Mouse (Mus musculus): ENCODE data around the gene Gap43. TPM values are rescaled to one million over a fixed set of nuclear protein-coding genes. Genes with fewer than 3 reads are reported as not detected.
"Not testable (repeated sequence)": the region's sequence is repeated elsewhere in the genome, so short reads cannot be mapped to it uniquely, and the experiment has no call there.

The Gap43 gene
- total RNA-seq, 2 experiments from 2014 or later, result 1.4 to 2.2 TPM

DNA sequence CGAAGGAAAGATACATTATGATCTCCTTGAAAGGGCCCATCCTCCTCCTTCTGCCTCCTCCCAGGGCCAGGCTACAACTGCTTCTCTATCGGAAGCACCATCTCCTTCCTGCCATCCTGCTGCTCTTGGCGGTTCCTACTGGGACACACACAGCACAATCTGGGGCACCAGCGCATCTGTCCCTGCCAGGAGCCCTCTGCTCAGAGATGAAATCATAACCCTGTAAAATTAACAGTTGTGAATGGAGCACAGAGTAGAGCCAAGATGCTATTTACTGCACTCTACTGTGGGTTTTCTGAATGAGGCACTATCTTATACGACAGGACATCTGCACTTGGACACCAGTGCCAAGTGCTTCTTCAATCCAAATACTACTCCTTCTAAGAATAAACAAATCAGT lies 46.0 kb downstream of the Gap43 start:
- no peak for DNase-seq

DNA sequence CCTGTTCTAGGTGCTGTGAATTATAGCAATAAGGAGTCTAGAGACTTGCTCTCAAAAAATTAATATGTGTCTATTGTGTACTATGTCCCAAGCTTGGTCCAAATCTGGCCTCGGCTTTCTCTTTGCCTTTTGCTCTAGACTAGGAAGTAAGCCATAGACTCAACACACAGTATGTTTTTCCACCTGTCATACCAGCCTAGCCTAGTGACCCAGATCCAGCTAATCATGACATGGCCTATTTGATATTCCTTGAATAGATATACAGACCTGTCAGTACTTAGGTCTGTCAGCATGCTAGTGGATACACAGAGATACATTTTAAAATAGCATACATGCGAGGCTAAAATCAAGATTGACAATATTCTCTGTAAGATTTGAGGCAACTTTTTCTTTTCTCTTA lies 46.4 kb downstream of the Gap43 start:
- DNase-seq, result no peak

DNA sequence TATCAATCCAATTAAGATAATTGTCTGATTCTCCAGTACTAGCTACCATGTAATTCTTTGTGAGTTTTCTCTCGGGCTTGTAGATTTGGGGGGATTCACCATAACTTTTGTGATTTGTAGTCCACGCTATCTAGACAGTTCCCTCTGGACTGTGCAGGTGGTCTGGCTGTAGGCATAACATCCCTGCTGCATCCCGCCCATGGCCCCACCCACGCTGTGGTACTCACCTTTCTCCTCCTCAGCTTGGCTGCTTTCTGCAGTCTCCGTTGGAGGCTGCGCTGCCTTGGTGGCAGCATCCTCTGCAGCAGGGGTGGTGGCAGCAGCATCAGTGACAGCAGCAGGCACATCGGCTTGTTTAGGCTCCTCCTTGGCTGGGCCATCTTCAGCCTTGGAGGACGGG lies 48.9 kb downstream of the Gap43 start:
- no peak for DNase-seq

DNA sequence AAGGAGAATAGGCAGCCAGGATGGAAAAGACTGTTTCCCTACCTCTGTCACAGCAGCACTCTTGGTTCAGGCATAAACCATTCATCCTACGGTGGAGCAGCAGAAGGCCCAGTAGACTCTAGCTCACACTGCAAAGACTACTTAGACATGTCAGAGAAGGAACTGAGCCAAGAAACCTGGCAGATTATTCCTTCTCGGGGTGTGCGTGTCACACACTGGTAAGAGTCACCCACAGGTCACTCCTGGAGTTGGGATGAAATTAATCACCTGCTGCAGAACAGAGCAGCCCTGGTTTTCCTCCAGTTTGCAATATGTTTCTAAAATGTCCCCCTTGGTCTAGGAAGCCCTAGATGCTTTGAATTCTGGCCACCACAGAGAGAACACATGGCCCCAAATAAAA lies 56.4 kb downstream of the Gap43 start:
- DNase-seq, result no peak

DNA sequence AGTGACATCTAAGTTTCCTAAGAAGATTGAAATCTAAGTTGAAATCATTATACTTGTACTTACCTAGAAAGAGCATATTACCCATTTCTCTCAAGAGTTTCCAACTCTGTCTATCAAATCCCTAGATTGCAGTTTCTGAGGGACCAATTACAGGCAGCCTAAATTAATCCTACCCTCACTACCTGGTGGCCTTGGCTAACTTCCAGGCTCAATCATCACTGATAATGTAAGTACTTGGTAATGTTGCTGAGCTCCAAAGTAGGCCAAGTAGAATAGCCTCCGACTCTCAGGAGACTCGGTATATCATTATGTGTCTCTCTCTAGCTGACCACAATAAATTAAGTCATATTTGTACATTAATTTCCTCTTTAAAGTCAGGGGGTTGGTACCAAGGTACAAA lies 62.7 kb downstream of the Gap43 start:
- no peak for DNase-seq

DNA sequence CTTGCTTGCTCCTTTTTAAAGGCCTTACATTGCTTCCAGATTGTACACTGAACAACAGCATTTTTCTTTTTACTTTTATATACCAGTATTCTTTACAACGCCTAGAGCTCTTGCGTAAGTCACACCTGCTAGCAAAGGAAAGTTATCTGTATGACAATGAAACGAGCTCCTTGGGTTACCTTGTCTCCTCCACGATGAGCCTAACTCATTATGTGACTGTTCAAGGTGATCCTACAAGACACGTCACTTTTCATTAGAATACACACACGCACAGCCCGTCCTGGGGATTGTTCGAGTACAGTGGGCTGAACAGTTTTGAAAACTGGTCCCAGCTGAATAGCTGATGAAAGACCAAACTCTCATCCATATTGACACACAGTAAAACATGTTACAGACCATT lies 63.2 kb downstream of the Gap43 start:
- DNase-seq, result no peak

DNA sequence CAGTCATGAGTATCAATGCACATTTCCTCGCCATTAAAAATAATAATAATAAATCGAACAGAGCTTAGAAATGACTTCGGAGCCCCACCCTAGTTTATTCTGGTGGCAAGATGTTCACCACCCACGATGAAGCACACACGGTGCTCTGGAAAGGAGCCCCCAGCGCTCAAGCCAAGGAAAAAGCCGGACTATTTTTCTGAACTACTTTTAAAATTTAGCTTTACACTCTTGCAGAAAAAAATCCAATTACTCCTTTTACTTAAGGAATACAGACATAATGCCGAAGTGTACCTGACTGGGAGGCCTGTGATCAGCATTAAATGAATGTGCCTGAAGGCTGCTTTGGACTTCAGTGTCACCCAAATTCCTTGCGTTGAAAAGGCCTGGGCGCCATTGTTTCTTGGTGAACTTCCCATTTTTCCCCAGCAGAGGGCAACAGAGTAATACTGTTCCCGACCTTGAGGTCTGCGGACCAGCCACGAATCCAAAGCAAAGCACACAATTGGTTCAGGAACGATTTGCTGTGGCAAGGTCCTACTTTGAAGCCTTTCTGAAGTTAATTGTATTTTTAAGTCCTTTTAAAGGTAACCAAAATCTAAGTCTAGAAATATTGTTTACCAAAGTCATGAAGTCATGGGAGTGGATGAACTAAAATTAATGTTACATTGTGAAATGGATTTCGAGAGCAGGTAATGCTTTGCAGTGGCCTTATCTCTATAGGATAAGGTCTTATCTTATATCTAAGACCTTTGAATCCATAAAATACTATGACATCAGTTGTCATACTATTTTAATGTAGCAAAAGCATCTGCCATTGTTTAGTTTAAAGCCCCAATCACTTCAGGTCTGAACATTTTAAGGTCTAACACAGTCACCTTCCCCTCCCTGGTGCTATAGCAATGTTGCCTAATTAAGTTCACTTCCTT lies 64.0 kb downstream of the Gap43 start:
- DNase-seq, result peak; percentile 68 to 73

DNA sequence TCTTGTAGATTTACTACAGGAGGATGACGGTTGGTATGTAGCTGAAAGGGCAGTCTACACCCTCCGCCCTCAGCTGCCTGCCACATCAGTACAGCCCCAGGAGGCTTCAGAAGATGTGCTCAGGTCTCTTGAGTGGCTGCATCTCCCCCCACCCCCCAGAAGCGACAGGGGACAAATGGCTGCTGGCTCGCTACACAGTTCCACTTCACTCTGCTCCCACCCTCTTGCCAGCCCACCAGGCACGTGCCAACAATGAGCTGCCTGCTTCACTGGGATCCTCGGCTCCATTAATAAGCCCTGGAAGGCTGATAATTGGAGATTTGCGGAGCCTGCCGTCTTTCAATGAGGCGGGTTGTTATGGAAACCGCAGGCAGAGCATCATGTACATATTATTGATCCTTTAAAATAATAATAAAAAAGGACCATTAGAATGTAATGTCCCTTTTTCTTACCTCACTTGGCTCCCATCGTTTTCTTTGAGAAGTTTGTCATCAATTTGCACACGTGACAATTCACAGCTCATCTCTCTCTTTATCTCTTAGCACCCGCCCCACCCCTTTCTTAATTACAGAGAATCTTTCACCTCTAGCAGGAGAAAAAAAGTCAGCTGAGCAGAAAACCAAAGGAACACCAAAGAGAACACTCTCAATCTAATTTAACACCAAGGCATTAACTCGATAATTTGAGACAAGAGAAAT lies 64.8 kb downstream of the Gap43 start:
- no peak for DNase-seq

DNA sequence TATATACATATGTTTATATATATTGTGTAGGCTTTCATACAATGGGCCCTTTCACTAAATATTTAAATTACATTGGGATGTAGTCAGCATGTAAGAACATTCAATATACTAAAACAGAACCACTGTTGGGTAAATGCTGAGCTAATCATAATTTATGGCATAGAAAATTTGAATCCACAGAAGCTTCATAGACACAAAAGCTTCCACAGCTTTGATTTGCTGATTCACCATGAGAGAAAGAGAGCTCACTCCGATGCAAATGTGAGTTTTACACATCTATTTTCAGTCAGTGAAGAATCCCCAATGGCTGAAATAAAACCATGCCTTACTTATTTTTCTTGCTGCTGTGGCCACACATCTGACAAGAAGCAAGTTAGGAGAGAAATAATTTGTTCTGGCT lies 69.2 kb downstream of the Gap43 start:
- no peak for DNase-seq

DNA sequence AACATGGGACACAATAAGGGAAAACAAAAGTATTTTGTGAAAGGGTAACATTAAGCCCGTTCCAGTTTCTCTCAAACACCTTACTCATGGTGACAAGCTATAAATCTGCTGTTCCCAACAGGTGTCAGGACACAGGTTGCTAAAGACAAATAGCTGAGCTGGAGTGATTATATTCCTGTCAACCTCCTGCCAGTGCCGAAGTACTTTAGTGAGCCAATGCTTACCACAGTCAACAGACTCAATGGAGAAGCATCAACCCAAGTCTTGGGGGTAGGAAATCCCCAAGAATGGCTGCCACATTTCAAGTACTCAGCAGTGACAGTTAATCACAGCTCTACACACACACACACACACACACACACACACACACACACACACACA lies 70.9 kb downstream of the Gap43 start:
- no peak for DNase-seq

DNA sequence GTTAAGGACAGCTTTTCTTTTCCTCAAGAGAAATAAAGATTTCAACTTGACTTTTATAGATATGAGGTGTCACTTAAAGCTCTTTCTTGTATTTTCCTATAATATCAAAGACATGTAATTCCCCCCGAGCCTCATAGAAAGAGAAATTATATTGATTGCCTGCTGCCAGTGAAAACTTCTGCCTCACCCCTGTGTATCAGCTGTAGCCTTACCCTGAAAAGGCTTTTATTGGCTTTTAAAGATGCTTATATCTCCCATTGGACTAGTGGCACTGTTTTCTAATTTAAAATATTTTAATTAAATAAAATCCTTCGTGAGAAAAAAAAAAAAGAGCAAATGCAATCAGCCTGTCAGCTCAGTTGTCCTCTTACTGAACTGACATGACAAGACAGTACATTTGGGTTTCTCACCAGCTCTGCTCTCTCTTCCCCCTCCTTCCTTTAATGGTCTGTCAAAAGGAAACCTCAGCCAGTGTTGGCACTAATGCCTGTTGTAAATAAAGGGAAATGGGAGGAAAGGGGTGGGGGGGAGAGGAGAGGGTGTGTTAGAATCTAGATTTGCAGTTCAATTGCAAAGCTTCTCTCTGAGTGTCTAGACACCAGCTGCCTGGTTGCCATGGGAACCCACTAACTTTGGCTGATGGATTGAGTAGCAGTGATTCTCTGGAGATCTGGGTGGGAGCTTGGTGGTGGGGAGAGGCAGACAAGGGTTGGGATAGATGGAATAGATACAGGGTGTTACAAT lies 71.4 kb downstream of the Gap43 start:
- no peak for DNase-seq

DNA sequence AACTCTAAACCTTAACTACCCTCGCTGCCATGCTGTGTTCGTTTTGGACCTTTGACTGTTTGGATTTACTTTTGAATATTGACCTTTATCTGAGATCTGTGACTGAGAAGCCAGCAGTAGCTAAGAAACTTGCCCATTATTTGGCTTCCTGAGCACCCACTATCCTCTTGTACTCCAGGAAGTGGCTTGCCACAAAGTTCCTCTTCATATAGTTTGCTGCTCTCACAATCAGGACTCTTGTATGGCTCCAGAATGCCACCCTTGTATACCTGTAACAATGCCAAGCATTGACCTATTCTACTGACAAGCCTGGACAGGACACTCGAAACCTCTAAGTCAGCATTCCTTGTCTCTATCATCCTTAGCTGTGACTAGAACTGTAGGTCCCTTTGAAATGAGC lies 75.3 kb downstream of the Gap43 start:
- DNase-seq, result no peak

DNA sequence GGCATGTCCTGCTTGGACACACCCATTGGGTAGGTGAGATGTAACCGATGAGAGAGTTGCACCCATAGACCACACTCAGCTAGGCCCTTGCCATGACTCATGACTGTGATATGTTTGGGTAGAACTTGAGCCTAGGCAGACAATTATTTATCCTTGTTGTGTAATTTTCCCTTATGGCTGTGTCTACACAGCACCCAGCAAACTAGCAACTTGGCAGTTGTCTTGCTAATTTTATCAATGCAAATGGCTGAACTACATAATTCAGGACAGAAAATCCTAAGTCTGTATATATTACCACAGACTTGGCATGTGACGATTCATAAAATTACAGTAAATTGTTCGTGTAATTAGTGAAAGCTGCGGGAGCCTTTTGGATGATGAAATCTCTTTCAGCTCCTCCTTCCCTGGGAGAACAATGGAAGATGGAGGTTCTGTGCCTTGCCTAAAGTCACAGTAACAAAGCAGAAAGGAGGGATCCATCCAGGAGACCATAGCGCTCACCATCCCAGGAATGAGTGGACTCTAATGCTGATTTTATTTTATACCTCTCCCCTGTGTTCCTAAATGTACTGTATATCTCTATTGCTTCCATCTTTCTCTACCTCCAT lies 77.4 kb downstream of the Gap43 start:
- DNase-seq, result no peak

DNA sequence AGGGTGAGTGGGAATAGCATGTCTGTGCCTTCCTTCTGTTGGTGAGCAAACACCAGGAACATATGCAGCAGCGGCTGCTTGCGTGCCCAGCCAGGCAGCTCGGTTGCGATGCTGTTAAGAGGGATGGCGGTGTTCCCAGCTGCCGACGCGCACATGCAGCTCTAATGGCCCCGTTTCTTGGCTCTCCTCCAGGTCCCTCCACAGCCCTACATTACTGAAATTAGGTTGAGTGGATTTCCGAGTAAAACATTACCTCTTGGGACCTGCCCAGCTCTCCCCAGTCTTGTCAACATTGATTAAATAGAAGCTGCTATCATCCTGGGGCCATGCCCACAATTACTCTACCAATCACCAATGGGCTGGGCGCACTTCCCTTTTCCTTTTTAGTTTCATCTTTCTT lies 84.8 kb downstream of the Gap43 start:
- DNase-seq, result no peak

DNA sequence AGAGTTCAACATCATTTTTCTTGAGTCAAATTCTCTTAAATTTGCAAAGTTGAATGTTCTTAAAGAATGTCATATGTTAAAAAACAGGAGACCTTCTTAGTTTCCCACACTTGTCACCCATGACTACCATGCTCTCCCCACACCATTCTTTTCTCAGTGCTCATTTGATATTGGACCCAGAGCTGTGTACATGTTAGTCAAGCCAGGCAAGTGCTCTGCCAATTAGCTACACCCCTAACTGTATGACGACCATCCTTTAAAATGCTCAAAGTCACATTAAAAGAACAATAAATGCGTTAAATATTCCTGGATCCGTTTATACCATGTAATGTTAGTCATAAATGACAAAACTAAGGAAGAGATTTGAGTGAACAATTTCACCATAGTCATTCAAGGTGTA lies 85.2 kb downstream of the Gap43 start:
- DNase-seq, result no peak

DNA sequence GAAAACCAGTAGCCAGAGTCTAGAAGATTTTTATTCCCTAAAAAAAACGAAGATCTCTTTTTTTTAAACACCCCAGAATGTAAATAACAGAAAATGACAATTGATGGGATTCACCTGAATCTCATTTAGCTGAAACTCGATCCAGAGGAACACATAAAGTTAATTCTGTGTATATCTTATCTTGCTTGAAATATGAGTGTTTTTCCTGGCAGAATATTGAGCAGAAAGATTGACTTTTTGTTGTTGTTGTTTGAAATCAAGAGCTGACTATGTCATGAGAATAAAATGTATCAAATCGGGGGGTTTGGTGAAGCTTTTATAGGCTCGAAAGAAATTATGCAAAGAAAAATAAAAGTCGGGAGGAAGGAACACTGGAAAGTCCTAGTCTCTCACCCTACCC lies 88.2 kb downstream of the Gap43 start:
- no peak for DNase-seq

DNA sequence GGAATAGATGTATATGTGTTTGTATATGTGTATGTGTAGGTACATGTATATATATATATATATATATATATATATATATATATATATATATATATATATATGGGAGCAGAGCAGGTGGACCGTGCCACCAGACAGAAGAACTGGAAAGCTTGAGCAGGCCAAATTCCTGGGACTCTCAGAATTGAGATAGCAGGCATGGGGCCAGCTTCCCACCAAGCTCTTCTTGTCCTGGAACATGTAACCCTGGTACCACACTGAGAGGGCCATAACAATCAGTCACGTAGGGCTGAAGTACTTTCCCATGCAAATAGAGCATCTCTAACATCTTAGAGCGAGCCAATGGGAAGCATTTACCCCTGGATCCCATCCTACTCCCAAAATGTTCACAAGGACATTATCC lies 96.3 kb downstream of the Gap43 start:
- not testable (repeated sequence) for DNase-seq

DNA sequence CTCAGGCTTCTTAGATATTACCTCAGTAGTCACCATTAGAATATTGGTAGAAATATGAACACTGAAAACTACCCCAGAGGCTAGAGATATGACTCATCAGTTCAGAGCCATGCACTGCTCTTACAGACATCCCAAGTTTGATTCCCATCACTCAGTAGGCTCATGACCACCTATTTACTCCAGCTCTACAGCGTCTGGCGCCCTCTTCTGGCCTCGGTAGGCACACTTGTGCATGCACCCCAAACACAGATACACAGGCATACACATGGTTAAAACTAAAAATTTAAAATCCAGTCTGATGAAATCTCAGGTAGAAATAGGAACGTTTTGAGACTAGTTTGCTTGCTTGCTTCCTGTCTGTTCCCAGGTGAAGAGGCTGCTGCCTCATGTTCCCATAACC lies 109.1 kb downstream of the Gap43 start:
- DNase-seq, result no peak
